Mouse (Mus musculus) limb, embryonic 14.5 days (tissue): ENCODE measurements around the gene Zmiz1. TPM values are rescaled to one million over a fixed set of nuclear protein-coding genes. Genes with fewer than 3 reads are reported as not detected.

Experiments
- ATAC-seq: fragments of 200-750 bp; cut with Nextera tagmentation; 2 replicates; pipeline ENCODE4 v1.8.0; 2017; ENCODE audit warnings: low read depth, moderate number of reproducible peaks, moderate TSS enrichment; ENCODE audit not compliant: low FRiP score
- DNase-seq: peaks from one replicate; pipeline ENCODE4 v3.0.0-alpha.2; 2015; ENCODE audit warnings: low spot score
- H3K27ac ChIP-seq: fragments of 300-500 bp; sonication (generic); replicated peaks from 2 replicates; pipeline ENCODE4 v1.5.1; 2014; ENCODE audit warnings: low read depth, mild to moderate bottlenecking, low read length, moderate library complexity, mixed read lengths
- H3K27me3 ChIP-seq: fragments of 300-500 bp; sonication (generic); 2 replicates; pipeline ENCODE4 v1.6.1; 2014; ENCODE audit warnings: low read length, mixed read lengths; ENCODE audit not compliant: control insufficient read depth, insufficient read depth
- H3K36me3 ChIP-seq: fragments of 300-500 bp; sonication (generic); 2 replicates; pipeline ENCODE4 v1.6.1; 2014; ENCODE audit warnings: mild to moderate bottlenecking, low read length, moderate library complexity, mixed read lengths; ENCODE audit not compliant: control insufficient read depth, insufficient read depth
- H3K4me1 ChIP-seq: fragments of 300-500 bp; sonication (generic); 2 replicates; pipeline ENCODE4 v1.6.1; 2014; ENCODE audit warnings: antibody characterized with exemption, low read length, mixed read lengths; ENCODE audit not compliant: control insufficient read depth, insufficient read depth
- H3K4me2 ChIP-seq: fragments of 300-500 bp; sonication (generic); replicated peaks from 2 replicates; pipeline ENCODE4 v1.6.1; 2014; ENCODE audit warnings: low read depth, mild to moderate bottlenecking, low read length, moderate library complexity; ENCODE audit not compliant: severe bottlenecking
- H3K4me3 ChIP-seq: fragments of 300-500 bp; sonication (generic); replicated peaks from 2 replicates; pipeline ENCODE4 v1.5.1; 2014; ENCODE audit warnings: low read length
- H3K9ac ChIP-seq: fragments of 300-500 bp; sonication (generic); 2 replicates; pipeline ENCODE4 v1.6.1; 2014; ENCODE audit warnings: mild to moderate bottlenecking, low read depth, low read length, moderate library complexity; ENCODE audit not compliant: severe bottlenecking
- H3K9me3 ChIP-seq: fragments of 300-500 bp; sonication (generic); 2 replicates; pipeline ENCODE4 v1.6.1; 2016; ENCODE audit warnings: low read length; ENCODE audit not compliant: control insufficient read depth
- POLR2A ChIP-seq: fragments of 200-500 bp; IDR thresholded peaks from 2 replicates; pipeline ENCODE4 v1.8.0; 2012; ENCODE audit warnings: inconsistent platforms, mild to moderate bottlenecking, moderate library complexity, borderline replicate concordance; ENCODE audit not compliant: insufficient read depth, insufficient read length; ENCODE audit errors: extremely low read depth
- WGBS: fragments of 180-500 bp; shearing (Covaris S2); extraction: QIAGEN DNeasy Blood & Tissue Kit; methylation state at CpG from one replicate; pipeline ENCODE4 v1.1.7; 2014; 5-methylcytosine and 5-hydroxymethylcytosine counted together
- polyA plus RNA-seq, 2 experiments: library from polyadenylated mRNA; depleted of rRNA in 1 of 2; stranded (reverse) in 1 of 2; unstranded in 1 of 2; fragments of >200 nt; fragmentation: Nextera tagmentation in 1 of 2; extraction: Ambion mirVana in 1 of 2; gene quantifications; 2 replicates each; pipeline versions ENCODE4 v1.2.1 to v1.2.3; 2012 to 2014

Gene Zmiz1
- polyA plus RNA-seq, 2 experiments = 61.8 to 81.2 TPM

DNA sequence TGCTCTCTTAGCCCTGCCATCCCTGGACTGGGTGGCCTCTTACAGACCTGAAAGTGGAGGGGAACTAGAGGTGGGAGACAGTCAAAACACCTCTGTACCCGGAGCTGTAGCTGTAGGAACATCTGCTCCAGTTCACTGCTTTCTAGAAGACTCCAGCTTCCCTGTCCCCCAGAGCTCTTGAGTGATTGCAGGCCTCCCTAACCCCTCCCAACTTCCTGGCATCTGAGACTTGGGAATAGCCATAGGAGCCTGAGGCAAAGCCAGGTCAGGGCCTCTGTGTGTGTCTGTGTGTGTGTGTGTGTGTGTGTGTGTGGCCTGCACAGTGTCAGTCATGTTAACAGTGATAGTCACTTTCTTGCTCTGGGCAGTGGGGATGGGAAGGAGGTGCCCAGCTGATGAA lies 102.7 kb downstream of the Zmiz1 start:
- WGBS = 7% methylated on average over 1 of the region's 1 CpGs
- no peak overlapping the region for H3K9ac ChIP-seq
- no peak for ATAC-seq

DNA sequence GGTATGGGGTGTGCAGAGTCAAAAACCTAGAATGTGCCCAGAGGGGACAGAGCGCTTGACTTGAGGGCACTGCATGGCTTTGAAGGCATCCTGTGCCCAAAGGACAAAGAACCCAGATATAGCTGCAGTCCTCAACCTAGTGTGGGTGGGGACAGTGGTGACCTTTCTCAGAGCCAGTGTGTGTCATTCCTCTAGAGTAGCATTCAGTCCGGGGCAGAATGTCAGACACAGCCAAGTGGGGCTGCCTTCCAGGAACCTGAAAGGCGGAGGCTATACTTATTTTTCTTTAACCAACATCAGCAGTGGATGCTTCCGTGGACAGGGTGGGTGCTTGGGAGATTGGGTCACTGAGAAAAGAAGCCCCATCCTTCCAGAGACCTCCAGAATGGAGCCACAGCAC lies 103.5 kb downstream of the Zmiz1 start:
- Histone ChIP-seq H3K4me1 (peaks cover 38% of the 10 kb centered on the region), H3K9me3 (no peaks in the 10 kb centered on the region), H3K36me3 (peaks cover 33% of the 10 kb centered on the region), H3K27me3 (no peaks in the 10 kb centered on the region), H3K4me3 (no peak overlapping the region), H3K4me2 (no peak overlapping the region), H3K27ac (no peak overlapping the region), H3K9ac (no peak overlapping the region)
- no peak for TF ChIP-seq POLR2A
- DNase-seq (no peak), ATAC-seq (no peak)
- 83% methylated on average over 4 of the region's 4 CpGs for WGBS

More for the DNA sequence above, 102.7 kb downstream of the Zmiz1 start:
- Histone ChIP-seq H3K9me3 (no peaks in the 10 kb centered on the region), H3K27me3 (no peaks in the 10 kb centered on the region), H3K4me3 (no peak overlapping the region), H3K4me2 (no peak overlapping the region), H3K36me3 (peaks cover 34% of the 10 kb centered on the region), H3K27ac (0 out of 2 replicates have a peak overlapping the region, but pooled peaks have one; percentile 7), H3K4me1 (peaks cover 42% of the 10 kb centered on the region)
- no peak for DNase-seq
- no peak for TF ChIP-seq POLR2A

DNA sequence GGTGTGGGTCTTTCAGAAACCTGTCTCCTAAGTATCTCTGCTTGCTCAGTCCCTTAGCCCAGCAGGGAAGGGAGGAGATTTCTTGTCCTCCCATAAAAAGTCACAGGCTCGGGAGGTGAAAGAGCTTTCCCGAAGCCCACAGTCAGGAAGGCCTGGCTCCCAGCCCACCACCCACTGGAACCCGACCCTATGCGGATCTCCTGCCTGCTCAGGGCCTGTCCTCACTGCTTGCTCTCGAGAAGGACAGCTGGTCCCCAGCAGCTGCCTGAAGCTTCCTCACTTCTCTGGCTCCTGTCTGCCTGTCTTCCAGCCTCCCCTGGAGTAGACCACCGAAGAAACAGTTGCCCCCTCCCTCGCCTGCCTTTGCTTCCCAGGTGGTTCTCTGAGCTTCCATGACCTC lies 103.9 kb downstream of the Zmiz1 start:
- peaks cover 38% of the 10 kb centered on the region for H3K4me1 ChIP-seq
- TF ChIP-seq POLR2A = no peak
- ATAC-seq = no peak
- no peak overlapping the region for H3K4me2 ChIP-seq
- H3K4me3 ChIP-seq = no peak overlapping the region
- no peak for DNase-seq
- H3K9me3 ChIP-seq = no peaks in the 10 kb centered on the region
- peaks cover 32% of the 10 kb centered on the region for H3K36me3 ChIP-seq
- H3K9ac ChIP-seq = no peak overlapping the region
- 58% methylated on average over 7 of the region's 7 CpGs for WGBS
- no peaks in the 10 kb centered on the region for H3K27me3 ChIP-seq
- no peak overlapping the region for H3K27ac ChIP-seq

DNA sequence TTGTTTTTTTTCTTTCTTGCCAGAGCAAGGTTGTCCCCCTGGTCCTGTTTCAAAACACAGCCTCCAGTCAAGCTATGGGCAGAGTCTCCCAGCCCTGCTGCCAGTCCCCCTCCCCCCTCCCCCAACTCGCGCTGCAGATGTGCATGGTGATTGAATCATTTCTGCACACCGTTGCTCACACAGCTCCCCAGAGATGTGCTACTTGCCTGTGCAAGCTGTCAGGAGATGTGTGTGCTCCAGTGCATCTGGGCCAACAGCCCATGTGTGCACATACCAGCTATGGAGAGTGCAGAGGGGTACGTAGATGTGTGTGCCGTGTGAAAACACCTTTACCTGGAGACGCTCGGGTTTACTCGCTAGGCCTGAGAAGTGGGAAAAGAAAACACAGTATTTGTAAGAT lies 105.6 kb downstream of the Zmiz1 start:
- peaks cover 31% of the 10 kb centered on the region for H3K36me3 ChIP-seq
- H3K4me2 ChIP-seq = 0 out of 2 replicates have a peak overlapping the region, but pooled peaks have one; percentile 3
- H3K9me3 ChIP-seq = no peaks in the 10 kb centered on the region
- no peak overlapping the region for H3K4me3 ChIP-seq
- no peaks in the 10 kb centered on the region for H3K27me3 ChIP-seq
- no peak for DNase-seq
- H3K4me1 ChIP-seq = peaks cover 38% of the 10 kb centered on the region
- H3K27ac ChIP-seq = peak overlapping the region; percentile 52; the same call in 1 of the 2 replicates
- no peak overlapping the region for H3K9ac ChIP-seq
- ATAC-seq = no peak
- TF ChIP-seq POLR2A = no peak
- 43% methylated on average over 8 of the region's 8 CpGs for WGBS

DNA sequence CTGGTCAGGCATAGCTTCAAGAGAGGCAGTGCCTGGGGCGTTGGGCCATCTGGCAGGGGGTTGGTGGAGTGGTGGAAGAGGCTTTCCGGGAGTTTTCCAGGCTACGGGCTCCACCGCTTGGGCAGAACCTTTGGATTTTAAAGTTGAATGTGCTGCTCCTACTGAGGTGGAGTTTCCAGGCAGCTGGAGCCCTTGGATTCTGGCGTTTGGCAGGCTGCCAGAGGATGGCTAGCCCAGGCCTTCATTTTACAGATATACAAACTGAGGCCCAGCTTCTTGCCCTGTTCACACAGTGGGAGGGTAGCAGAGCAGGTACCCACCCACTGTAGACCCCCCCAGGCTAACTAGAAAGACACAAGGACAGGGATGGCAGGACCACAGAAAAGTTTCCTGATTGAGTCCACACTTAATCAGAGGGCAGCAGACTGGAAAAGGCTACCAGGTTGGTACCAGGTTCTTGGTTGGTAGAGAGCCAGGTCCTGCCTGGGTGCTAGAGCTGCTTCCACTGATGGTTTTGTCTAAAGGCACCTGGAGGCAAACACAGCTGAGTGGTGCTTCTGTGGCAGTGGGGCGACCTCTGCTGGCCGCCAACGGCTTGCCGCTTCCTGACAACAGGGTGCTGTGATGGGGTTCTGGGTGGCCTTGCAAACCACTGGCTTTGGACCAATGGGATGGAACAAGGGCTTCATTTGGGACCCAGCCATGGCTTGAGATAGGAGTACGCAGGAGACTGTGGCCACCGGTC lies 106.5 kb downstream of the Zmiz1 start:
- Histone ChIP-seq H3K4me1 (peaks cover 38% of the 10 kb centered on the region), H3K4me3 (no peak overlapping the region), H3K9ac (no peak overlapping the region), H3K27me3 (no peaks in the 10 kb centered on the region), H3K9me3 (no peaks in the 10 kb centered on the region), H3K27ac (no peak overlapping the region), H3K4me2 (no peak overlapping the region), H3K36me3 (peaks cover 22% of the 10 kb centered on the region)
- TF ChIP-seq POLR2A = no peak
- DNase-seq = peak; percentile 71
- 20% methylated on average over 11 of the region's 11 CpGs for WGBS
- ATAC-seq = peak; percentile 65

DNA sequence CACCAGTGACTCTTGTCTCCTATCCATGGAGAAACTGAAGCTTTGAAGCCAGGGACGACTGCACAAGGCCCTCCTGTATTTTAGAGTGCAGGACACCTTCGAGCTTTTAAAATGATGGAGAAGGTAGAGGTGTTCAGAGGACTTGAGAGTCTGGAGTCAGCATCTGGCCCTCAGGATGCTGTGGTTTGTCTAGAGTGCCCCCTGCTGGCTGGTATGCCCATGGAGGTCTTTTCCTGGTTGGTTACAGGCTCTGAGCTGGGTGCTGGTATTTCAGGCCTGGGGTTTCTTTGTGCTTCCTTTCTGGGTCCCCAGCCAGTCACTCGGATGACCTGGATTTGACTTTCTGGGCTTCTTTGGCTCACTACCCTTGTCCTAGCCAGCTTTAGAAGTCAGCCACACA lies 108.3 kb downstream of the Zmiz1 start:
- ATAC-seq (no peak), DNase-seq (peak; percentile 50)
- no peak overlapping the region for H3K4me3 ChIP-seq
- no peak overlapping the region for H3K9ac ChIP-seq
- H3K4me2 ChIP-seq = no peak overlapping the region
- no peaks in the 10 kb centered on the region for H3K27me3 ChIP-seq
- peaks cover 25% of the 10 kb centered on the region for H3K36me3 ChIP-seq
- 55% methylated on average over 3 of the region's 3 CpGs for WGBS
- H3K27ac ChIP-seq = no peak overlapping the region
- no peak for TF ChIP-seq POLR2A
- no peaks in the 10 kb centered on the region for H3K9me3 ChIP-seq
- H3K4me1 ChIP-seq = peaks cover 26% of the 10 kb centered on the region
